Mouse (Mus musculus) midbrain, embryonic 14.5 days (tissue): ENCODE measurements around the gene Sept11. TPM values are rescaled to one million over a fixed set of nuclear protein-coding genes. Genes with fewer than 3 reads are reported as not detected.

Experiments used
- ATAC-seq: fragments of 200-750 bp; cut with Nextera tagmentation; 2 replicates; pipeline ENCODE4 v1.8.0; 2017; ENCODE audit warnings: moderate number of reproducible peaks, moderate library complexity; ENCODE audit not compliant: low FRiP score, low TSS enrichment
- DNase-seq: peaks from one replicate; pipeline ENCODE4 v3.0.0-alpha.2; 2015
- H3K27ac ChIP-seq: fragments of 300-500 bp; sonication (generic); replicated peaks from 2 replicates; pipeline ENCODE4 v1.5.1; 2014; ENCODE audit warnings: mild to moderate bottlenecking, low read depth, low read length, moderate library complexity
- H3K27me3 ChIP-seq: fragments of 300-500 bp; sonication (generic); 2 replicates; pipeline ENCODE4 v1.6.1; 2014; ENCODE audit warnings: low read length, control low read depth, mixed read lengths; ENCODE audit not compliant: control insufficient read depth, insufficient read depth
- H3K36me3 ChIP-seq: fragments of 300-500 bp; sonication (generic); 2 replicates; pipeline ENCODE4 v1.6.1; 2014; ENCODE audit warnings: low read length, control low read depth; ENCODE audit not compliant: control insufficient read depth, insufficient read depth
- H3K4me1 ChIP-seq: fragments of 300-500 bp; sonication (generic); 2 replicates; pipeline ENCODE4 v1.6.1; 2014; ENCODE audit warnings: mild to moderate bottlenecking, antibody characterized with exemption, low read length, control low read depth; ENCODE audit not compliant: control insufficient read depth, insufficient read depth
- H3K4me2 ChIP-seq: fragments of 300-500 bp; sonication (generic); 2 replicates; pipeline ENCODE4 v1.6.1; 2014; ENCODE audit warnings: mild to moderate bottlenecking, low read length, moderate library complexity
- H3K4me3 ChIP-seq: fragments of 300-500 bp; sonication (generic); replicated peaks from 2 replicates; pipeline ENCODE4 v1.5.1; 2014; ENCODE audit warnings: low read depth, low read length
- H3K9ac ChIP-seq: fragments of 300-500 bp; sonication (generic); replicated peaks from 2 replicates; pipeline ENCODE4 v1.6.1; 2014; ENCODE audit warnings: mild to moderate bottlenecking, low read length, moderate library complexity
- H3K9me3 ChIP-seq: fragments of 300-500 bp; sonication (generic); 2 replicates; pipeline ENCODE4 v1.6.1; 2016; ENCODE audit warnings: low read length, control low read depth, mixed read lengths; ENCODE audit not compliant: control insufficient read depth
- WGBS: fragments of 180-500 bp; shearing (Covaris S2); extraction: QIAGEN DNeasy Blood & Tissue Kit; methylation state at CpG from one replicate; pipeline ENCODE4 v1.1.7; 2014; 5-methylcytosine and 5-hydroxymethylcytosine counted together
- polyA plus RNA-seq: library from polyadenylated mRNA; unstranded; fragments of >200 nt; fragmentation: Nextera tagmentation; extraction: Ambion mirVana; gene quantifications from 2 replicates; pipeline ENCODE4 v1.2.1, GENCODE M21; 2014

Sept11 gene
- polyA plus RNA-seq, 1 experiment from 2014 or later, result 171 TPM

DNA sequence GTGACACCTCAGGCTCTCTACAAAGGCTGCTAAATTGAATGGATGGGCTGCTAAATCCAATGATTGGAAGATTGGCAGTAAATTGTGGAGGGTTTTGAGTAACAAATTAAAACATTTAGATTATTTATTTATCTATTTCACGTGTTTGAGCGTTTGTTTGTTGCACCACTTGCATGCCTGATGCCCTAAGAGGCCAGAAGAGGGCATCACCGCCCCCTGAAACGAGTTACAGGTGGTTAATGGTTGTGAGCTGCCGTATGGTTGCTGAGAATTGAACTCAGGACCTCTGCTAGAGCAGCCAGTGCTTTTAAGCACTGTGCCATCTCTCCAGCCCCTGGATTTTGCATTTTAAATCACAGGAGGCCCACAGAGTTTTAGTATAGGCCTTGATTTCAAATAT, 42.2 kb upstream of the Sept11 start:
- Histone ChIP-seq H3K4me1 (no peaks in the 10 kb centered on the region), H3K4me3 (no peak overlapping the region), H3K4me2 (no peak overlapping the region), H3K36me3 (no peaks in the 10 kb centered on the region), H3K27me3 (peaks cover 21% of the 10 kb centered on the region), H3K9me3 (no peaks in the 10 kb centered on the region), H3K27ac (no peak overlapping the region), H3K9ac (no peak overlapping the region)
- WGBS, result 52% methylated on average over 5 of the region's 5 CpGs
- no peak for ATAC-seq
- DNase-seq, result no peak

DNA sequence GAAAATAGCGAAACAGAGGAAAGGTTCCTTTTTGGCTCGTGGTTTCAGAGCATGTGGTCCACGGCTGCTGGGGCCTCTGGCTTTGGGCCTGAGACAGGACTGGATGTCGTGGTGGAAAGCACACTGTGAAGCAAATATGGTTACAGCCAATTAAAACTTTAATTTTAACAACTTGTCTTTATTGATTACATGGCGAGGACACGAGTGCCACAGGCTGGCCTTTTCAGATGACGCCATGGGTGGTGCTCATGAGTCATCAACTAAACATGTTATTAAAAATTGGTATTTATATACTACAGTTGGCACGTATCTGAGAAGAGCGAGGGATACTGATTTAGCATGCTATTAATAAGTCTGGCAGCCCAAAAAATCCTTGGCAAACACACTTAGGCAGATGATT, 41.3 kb upstream of the Sept11 start:
- ATAC-seq (no peak), DNase-seq (no peak)
- no peak overlapping the region for H3K4me2 ChIP-seq
- no peaks in the 10 kb centered on the region for H3K4me1 ChIP-seq
- H3K36me3 ChIP-seq, result no peaks in the 10 kb centered on the region
- H3K9me3 ChIP-seq, result no peaks in the 10 kb centered on the region
- H3K4me3 ChIP-seq, result no peak overlapping the region
- no peak overlapping the region for H3K9ac ChIP-seq
- WGBS, result 88% methylated on average over 9 of the region's 9 CpGs
- peaks cover 12% of the 10 kb centered on the region for H3K27me3 ChIP-seq
- H3K27ac ChIP-seq, result no peak overlapping the region

DNA sequence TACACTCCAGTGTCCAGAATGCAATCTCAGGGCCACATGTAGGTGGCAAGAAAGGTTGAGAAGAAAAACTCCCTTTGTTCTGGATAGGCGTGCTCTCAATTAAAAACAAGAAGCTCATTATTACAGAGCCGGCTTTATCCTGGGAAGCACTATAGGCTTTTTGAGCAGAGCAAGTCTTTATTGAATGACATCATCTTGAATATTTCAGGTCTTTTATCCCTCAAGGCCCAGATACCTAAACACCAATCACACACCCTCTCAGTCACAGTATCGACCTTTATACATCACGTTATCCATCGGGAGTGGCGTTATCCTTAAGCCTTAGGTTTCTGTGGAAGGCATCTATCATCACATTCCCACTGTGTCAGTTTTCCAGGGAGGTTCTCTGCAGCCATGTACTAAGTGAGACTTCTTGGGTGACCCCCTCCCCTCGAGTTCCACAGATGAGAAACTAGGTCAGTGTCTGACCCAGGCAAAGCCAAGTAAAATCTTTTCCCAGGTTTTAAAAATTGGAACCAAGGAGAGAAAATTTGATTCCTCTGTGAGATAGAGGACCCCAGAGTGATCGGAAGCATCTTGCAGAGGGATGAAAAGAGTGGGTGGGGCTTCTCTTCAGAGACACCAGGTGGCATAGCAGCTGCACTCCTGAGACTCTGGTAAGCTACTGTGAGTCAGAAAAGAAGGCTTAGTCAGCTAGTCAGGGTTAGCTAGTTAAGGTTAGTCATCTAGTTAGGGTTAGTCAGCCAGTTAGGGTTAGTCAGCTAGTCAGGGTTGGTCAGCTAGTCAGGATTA, 39.4 kb upstream of the Sept11 start:
- Histone ChIP-seq H3K4me1 (no peaks in the 10 kb centered on the region), H3K4me2 (no peak overlapping the region), H3K27ac (no peak overlapping the region), H3K9me3 (no peaks in the 10 kb centered on the region), H3K27me3 (0 out of 2 replicates have a peak, but pooled peaks cover 5% of the 10 kb centered on the region), H3K36me3 (no peaks in the 10 kb centered on the region), H3K4me3 (no peak overlapping the region), H3K9ac (no peak overlapping the region)
- 52% methylated on average over 8 of the region's 8 CpGs for WGBS
- DNase-seq (no peak), ATAC-seq (no peak)

DNA sequence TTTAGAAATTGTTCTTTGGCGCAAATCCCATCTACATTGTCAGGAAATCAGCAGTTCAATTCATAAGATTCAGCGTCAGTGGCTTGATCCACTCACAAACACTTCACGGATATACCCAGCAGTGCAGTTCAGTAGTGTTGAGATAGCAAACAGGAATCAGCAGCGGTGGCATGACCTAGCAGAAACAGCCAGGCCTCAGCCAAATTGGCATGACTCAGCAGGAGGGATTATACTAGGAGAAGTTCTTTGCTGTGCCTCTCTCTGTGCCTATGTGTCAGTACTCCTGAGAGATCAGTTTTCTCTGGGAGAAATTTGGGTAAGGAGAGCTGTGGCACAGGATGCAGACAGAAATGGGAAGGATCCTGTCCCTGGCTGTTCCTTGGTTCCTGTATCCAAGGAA, 32.4 kb upstream of the Sept11 start:
- H3K36me3 ChIP-seq, result no peaks in the 10 kb centered on the region
- DNase-seq (no peak), ATAC-seq (no peak)
- no peak overlapping the region for H3K4me3 ChIP-seq
- no peaks in the 10 kb centered on the region for H3K9me3 ChIP-seq
- no peak overlapping the region for H3K9ac ChIP-seq
- 88% methylated on average over 4 of the region's 4 CpGs for WGBS
- no peaks in the 10 kb centered on the region for H3K4me1 ChIP-seq
- no peaks in the 10 kb centered on the region for H3K27me3 ChIP-seq
- H3K4me2 ChIP-seq, result no peak overlapping the region
- H3K27ac ChIP-seq, result no peak overlapping the region

DNA sequence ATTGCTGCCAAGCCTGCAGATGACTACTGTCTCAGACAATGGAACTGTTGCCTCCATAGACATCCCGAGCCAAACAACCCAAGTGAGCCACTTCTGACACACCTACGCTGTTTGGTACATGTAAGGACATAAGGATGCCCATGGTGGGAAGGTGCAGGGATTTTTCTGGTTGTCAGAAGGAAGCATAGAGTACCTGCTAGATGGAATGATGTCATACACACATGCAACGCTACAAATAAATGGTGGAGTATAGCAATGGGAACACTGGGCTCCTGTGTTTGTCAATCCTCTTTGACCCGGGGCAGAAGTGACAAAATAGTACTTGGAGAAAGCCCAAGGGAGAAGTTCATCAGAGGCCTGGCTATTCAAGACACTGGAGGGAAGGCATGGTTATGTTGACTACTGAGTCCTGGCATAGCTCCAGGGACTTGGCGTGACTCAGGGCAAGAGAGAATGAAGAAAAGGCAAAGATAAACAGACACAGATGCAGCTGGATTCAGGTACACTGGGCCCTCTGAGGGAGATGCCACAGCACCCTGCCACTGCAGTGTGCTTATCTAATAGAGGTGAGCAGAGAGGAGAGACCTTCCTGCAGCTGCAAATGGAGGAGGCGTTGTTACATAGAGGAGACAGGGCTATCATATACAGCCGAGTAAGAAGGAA, 15.4 kb upstream of the Sept11 start:
- no peak overlapping the region for H3K9ac ChIP-seq
- no peak for ATAC-seq

DNA sequence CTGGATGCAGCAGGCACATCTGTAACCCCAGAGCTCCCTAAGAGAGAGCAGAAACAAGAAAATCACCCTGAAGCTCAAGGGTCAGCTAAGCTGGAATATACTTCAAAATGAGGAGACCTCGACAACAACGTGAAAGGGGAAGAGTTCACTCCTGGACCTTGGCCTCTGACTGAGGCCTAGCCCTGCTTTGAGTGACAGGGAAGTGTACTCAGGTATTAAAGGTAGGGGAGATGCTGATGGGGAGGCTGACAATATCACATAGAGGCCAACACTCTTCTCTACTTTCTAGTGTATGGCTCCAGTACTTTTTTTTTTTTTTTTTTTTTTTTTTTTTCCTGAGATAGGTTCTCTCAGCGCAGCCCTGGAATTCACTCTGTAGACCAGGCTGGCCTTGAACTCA, 13.6 kb upstream of the Sept11 start:
- H3K36me3 ChIP-seq, result no peaks in the 10 kb centered on the region
- no peak overlapping the region for H3K27ac ChIP-seq
- no peak for ATAC-seq
- no peak for DNase-seq
- no peak overlapping the region for H3K9ac ChIP-seq
- H3K4me2 ChIP-seq, result no peak overlapping the region
- H3K27me3 ChIP-seq, result no peaks in the 10 kb centered on the region
- no peaks in the 10 kb centered on the region for H3K4me1 ChIP-seq
- H3K9me3 ChIP-seq, result no peaks in the 10 kb centered on the region
- WGBS, result 88% methylated on average over 3 of the region's 3 CpGs
- H3K4me3 ChIP-seq, result no peak overlapping the region

More for the DNA sequence above, 15.4 kb upstream of the Sept11 start:
- Histone ChIP-seq H3K27me3 (no peaks in the 10 kb centered on the region), H3K27ac (no peak overlapping the region), H3K9me3 (no peaks in the 10 kb centered on the region), H3K4me3 (no peak overlapping the region), H3K4me1 (no peaks in the 10 kb centered on the region), H3K4me2 (no peak overlapping the region), H3K36me3 (no peaks in the 10 kb centered on the region)
- WGBS, result 88% methylated on average over 7 of the region's 7 CpGs
- DNase-seq, result no peak

DNA sequence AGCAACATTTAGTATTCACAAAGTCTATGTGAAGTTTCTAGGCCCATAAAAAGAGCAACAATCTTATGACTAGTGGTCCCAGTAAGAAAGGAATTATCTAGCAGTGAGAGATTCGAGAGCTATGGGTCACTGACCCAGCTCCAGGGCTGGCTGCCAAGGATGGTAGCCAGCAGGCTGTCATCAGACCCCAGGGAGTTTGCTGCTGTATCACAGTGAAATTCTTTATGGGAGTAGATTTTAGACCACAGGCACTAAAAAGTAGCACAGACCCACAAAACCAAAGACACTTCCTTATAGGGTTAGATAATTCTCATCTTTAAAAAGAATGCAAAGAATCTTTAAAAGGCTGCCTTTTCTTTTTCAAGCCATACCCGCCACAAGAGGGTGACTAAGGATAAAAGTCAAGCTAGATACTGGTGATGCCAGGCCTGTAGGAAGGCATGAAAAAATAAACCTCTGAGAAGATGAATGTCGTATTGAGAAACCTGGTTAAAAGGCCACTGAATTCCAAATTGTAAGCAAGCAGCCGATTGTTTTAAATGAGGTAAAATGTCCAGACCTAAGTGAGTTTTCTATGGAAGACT, 8.1 kb upstream of the Sept11 start:
- no peaks in the 10 kb centered on the region for H3K27me3 ChIP-seq
- no peak overlapping the region for H3K9ac ChIP-seq
- H3K27ac ChIP-seq, result no peak overlapping the region
- no peak for DNase-seq
- no peaks in the 10 kb centered on the region for H3K4me1 ChIP-seq
- no peaks in the 10 kb centered on the region for H3K36me3 ChIP-seq
- H3K9me3 ChIP-seq, result no peaks in the 10 kb centered on the region
- no peak for ATAC-seq
- H3K4me2 ChIP-seq, result no peak overlapping the region
- no peak overlapping the region for H3K4me3 ChIP-seq
- WGBS, result 64% methylated on average over 4 of the region's 4 CpGs

DNA sequence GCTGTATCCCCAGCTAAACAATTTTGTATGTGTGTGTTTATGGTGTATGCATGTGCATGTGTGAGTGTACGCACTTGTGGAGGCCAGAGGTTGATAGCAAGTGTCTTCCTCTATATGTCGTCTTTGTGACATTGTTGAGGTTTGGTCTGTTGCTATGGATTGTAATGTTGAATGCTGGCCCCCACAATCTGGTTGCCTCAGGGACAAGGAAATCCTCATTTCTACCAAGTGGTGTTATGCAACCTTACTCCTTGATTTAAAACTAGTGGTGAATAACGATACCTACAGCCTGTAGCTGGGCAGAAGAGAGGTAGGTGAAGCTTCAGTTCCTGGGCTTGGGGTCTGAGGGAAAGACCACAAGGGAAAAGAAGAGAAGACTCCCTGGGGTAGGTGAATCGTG, 7.3 kb upstream of the Sept11 start:
- H3K36me3 ChIP-seq, result no peaks in the 10 kb centered on the region
- H3K4me2 ChIP-seq, result no peak overlapping the region
- H3K9ac ChIP-seq, result no peak overlapping the region
- 87% methylated on average over 4 of the region's 4 CpGs for WGBS
- peaks cover 3% of the 10 kb centered on the region; the same call in 1 of the 2 replicates for H3K4me1 ChIP-seq
- no peaks in the 10 kb centered on the region for H3K9me3 ChIP-seq
- H3K27me3 ChIP-seq, result no peaks in the 10 kb centered on the region
- H3K27ac ChIP-seq, result no peak overlapping the region
- H3K4me3 ChIP-seq, result no peak overlapping the region
- ATAC-seq, result no peak
- no peak for DNase-seq
